Mouse (Mus musculus) testis, adult 2 months (tissue): Measurements from ENCODE around the gene Galnt7. TPM values are rescaled to one million over a fixed set of nuclear protein-coding genes. Genes with fewer than 3 reads are reported as not detected.

Experiments
- H3K27ac ChIP-seq: fragments of 200-500 bp; 2 replicates; pipeline ENCODE4 v1.5.1; 2012; ENCODE audit warnings: low read depth, low read length; ENCODE audit not compliant: control insufficient read depth, insufficient read depth
- H3K27me3 ChIP-seq: fragments of 200-500 bp; 2 replicates; pipeline ENCODE4 v1.6.1; 2012; ENCODE audit warnings: mild to moderate bottlenecking, low read length, moderate library complexity; ENCODE audit not compliant: control insufficient read depth, insufficient read depth
- H3K36me3 ChIP-seq: fragments of 200-500 bp; 2 replicates; pipeline ENCODE4 v1.6.1; 2012; ENCODE audit warnings: mild to moderate bottlenecking, low read length; ENCODE audit not compliant: control insufficient read depth, insufficient read depth
- H3K4me1 ChIP-seq: fragments of 200-500 bp; 2 replicates; pipeline ENCODE4 v1.6.1; 2012; ENCODE audit warnings: low read length; ENCODE audit not compliant: control insufficient read depth, insufficient read depth
- H3K4me3 ChIP-seq: fragments of 200-500 bp; 2 replicates; pipeline ENCODE4 v1.5.1; 2012; ENCODE audit warnings: low read depth, mild to moderate bottlenecking, low read length, moderate library complexity, mixed read lengths; ENCODE audit not compliant: control insufficient read depth
- CTCF ChIP-seq: fragments of 200-500 bp; IDR thresholded peaks from 2 replicates; pipeline ENCODE4 v1.5.1; 2012; ENCODE audit warnings: low read depth, mild to moderate bottlenecking, inconsistent platforms, low read length, moderate library complexity; ENCODE audit not compliant: control insufficient read depth, insufficient read depth, insufficient replicate concordance
- POLR2A ChIP-seq: fragments of 200-500 bp; IDR thresholded peaks from 2 replicates; pipeline ENCODE4 v1.6.1; 2012; ENCODE audit warnings: low read depth, mild to moderate bottlenecking, inconsistent platforms, low read length, moderate library complexity; ENCODE audit not compliant: control insufficient read depth
- polyA plus RNA-seq: library from polyadenylated mRNA; depleted of rRNA; stranded (reverse); fragments of >200 nt; gene quantifications from 2 replicates; pipeline ENCODE4 v1.2.3, GENCODE M21; 2012

Gene Galnt7
- polyA plus RNA-seq, 1 experiment, result 4.9 TPM

DNA sequence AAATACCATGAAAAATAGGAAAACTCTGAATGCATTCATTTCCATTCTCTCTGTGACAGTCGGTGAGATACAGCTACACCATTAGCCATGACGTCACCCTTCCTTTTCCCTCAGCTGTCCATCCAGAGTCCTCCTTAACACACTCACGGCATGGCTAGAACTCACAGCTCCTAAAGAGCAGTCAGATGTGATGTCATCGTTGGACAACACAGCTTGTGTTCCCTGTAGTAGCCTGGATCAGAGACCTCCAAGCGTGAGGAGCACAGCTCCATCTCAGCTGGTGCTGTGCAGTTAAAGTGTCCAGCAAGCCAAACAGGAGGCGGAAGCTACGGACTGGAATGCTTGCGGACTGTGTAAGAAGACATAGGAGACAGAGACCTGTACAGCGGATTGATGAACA, 91.9 kb downstream of the Galnt7 start:
- Histone ChIP-seq H3K27ac (no peak overlapping the region), H3K4me1 (no peaks in the 10 kb centered on the region), H3K4me3 (no peak overlapping the region), H3K36me3 (no peaks in the 10 kb centered on the region), H3K27me3 (no peaks in the 10 kb centered on the region)
- TF ChIP-seq CTCF (no peak), POLR2A (no peak)

DNA sequence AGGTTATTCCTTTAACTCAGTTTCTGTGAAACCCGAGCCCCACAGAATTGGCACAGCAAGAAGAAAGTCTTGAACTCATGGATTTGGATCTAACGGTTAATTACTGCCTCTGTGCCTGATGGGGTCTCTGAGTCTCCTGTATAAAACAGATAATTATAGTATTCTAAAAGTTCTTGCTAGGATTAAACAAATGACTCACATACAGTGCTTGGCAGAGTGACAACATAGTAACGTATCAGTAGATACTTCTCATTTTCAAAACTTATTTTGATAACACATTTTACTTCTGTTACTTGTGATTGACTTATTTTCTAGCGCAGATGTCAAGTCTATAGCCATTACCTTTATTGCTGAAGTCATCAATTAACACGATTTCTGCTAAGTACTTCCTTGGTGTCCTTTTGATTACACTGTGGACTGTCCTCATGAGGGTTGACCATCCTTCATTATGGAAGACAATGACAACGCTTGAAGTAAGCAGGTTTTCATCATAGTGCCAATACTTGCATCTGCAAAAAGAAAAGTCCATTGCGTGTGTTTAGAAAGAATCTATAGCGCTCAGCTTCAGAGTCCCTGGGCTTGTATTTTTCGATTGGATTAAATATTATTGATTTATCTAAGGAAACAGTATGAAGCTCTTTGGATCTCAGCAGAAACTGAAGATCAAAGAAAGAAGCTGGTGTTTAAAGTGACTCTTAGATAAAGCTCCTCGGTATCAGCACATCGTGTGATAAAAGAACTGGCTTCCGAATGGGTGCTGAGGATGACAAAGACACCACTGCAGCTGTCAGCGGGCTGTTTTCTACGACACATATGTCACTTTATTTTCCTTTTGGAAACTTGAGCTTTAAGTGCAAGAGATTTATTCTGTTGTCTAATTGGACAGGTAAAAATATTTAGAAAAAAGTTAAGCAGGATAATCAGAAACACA, 100.5 kb downstream of the Galnt7 start:
- no peaks in the 10 kb centered on the region for H3K4me1 ChIP-seq
- H3K36me3 ChIP-seq, result no peaks in the 10 kb centered on the region
- no peaks in the 10 kb centered on the region for H3K27me3 ChIP-seq
- H3K4me3 ChIP-seq, result no peak overlapping the region
- no peak overlapping the region for H3K27ac ChIP-seq
- TF ChIP-seq POLR2A (no peak), CTCF (no peak)

DNA sequence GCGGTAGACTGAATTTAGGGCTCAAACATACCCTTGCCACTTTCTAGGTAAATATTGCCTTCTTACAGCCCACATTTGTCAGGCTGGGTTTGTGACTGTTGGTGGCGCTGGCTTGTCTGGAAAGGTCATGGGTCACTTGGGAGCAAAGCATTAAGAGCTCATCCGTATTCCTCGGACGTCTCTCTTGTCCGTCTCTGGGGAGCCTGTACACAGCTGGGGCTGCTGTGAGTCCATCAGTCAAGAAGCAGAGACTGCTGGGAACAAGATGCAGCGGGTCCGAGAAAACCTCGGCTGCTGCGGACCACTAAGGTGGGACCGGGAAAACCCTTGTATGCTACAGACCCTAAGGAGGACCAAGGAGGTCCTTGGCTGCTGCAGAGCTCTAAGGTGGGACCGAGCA, 105.3 kb downstream of the Galnt7 start:
- no peak for TF ChIP-seq POLR2A
- no peak for TF ChIP-seq CTCF
- Histone ChIP-seq H3K27ac (no peak overlapping the region), H3K36me3 (no peaks in the 10 kb centered on the region), H3K4me3 (no peak overlapping the region), H3K4me1 (no peaks in the 10 kb centered on the region), H3K27me3 (no peaks in the 10 kb centered on the region)

DNA sequence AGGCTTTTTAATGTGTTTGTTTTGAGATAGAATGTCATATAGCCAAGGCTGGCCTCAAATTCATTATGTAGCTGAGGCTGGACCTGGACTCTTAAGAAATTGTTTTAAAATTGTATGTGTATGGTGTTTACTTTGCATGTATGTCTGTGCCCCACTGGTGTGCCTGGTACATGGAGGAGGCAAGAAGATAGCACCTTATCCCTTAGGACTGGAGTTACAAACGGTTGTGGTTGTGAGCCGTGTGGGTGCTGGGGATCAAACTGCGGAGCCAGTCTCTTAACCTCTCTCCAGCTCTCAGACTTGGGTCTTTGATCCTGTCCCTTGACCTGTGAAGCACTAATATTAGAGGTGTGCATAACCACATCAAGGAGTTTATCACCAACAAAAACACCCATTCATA, 106.0 kb downstream of the Galnt7 start:
- no peaks in the 10 kb centered on the region for H3K27me3 ChIP-seq
- H3K4me1 ChIP-seq, result no peaks in the 10 kb centered on the region
- no peak overlapping the region for H3K27ac ChIP-seq
- H3K4me3 ChIP-seq, result no peak overlapping the region
- TF ChIP-seq POLR2A (no peak), CTCF (no peak)
- no peaks in the 10 kb centered on the region for H3K36me3 ChIP-seq

DNA sequence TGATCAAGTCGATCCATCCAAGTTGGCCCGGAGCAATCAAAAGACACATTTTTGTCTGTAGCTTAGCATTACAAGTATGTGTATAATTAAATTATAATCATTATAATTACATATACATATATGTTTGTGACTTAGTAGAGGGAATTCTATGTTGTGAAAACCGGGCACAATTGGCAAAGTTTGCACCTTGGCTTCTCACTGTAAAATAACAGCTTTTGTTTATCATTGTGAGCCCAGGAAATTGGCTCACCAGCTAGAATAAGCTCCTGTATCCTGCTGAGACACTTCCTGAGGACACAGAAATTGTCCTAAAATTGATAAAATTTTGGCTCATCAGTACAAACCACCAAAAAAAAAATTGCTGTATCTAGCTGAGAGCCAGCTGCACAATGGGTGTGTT, 106.4 kb downstream of the Galnt7 start:
- TF ChIP-seq CTCF, result no peak
- TF ChIP-seq POLR2A, result no peak
- no peak overlapping the region for H3K4me3 ChIP-seq
- no peaks in the 10 kb centered on the region for H3K36me3 ChIP-seq

DNA sequence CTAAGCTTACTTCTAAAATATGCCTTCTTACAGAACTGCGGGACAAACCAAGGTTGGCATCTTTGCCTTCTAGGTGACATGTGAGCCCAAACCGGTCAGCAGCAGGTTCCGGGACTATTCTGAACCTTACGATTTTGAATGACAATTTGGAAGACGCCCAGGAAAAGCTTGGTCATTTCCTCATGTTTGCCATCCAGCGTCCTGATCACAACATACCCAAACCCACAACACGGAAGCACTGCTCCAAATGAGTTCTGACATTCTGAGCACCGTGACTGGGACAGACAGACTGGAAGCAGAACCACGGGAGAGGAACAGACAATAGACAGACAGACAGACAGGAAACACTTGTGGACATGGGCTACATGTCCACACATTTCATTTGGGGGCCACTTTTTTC, 111.4 kb downstream of the Galnt7 start:
- no peaks in the 10 kb centered on the region for H3K36me3 ChIP-seq
- no peaks in the 10 kb centered on the region for H3K27me3 ChIP-seq
- no peak overlapping the region for H3K4me3 ChIP-seq
- TF ChIP-seq CTCF, result no peak
- TF ChIP-seq POLR2A, result no peak
- H3K4me1 ChIP-seq, result no peaks in the 10 kb centered on the region
- no peak overlapping the region for H3K27ac ChIP-seq

More for the DNA sequence above, 106.4 kb downstream of the Galnt7 start:
- Histone ChIP-seq H3K4me1 (no peaks in the 10 kb centered on the region), H3K27ac (no peak overlapping the region), H3K27me3 (no peaks in the 10 kb centered on the region)

DNA sequence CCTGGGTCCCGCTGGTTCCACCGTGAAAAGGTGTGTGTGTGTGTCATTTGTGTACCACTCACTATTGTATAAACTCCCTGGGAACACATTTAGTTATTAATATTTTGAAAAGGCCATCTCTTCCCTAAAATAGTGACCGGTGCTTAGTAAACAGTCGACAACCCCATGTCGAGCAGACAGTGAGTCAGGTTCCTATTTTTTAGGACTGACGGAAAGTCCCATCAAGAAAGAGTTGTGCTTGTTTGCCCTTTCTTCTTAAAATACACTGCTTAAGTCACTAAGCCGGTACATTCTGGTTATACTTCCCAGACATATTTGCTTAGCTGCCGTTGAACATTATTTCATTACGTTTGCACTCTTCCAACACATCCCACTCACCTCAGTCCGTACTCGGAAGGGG, 111.9 kb downstream of the Galnt7 start:
- H3K27me3 ChIP-seq, result no peaks in the 10 kb centered on the region
- no peak overlapping the region for H3K27ac ChIP-seq
- no peak overlapping the region for H3K4me3 ChIP-seq
- H3K4me1 ChIP-seq, result no peaks in the 10 kb centered on the region
- TF ChIP-seq CTCF (no peak), POLR2A (no peak)
- H3K36me3 ChIP-seq, result no peaks in the 10 kb centered on the region
